Mouse (Mus musculus): ENCODE results near the gene Chil1.

DNA sequence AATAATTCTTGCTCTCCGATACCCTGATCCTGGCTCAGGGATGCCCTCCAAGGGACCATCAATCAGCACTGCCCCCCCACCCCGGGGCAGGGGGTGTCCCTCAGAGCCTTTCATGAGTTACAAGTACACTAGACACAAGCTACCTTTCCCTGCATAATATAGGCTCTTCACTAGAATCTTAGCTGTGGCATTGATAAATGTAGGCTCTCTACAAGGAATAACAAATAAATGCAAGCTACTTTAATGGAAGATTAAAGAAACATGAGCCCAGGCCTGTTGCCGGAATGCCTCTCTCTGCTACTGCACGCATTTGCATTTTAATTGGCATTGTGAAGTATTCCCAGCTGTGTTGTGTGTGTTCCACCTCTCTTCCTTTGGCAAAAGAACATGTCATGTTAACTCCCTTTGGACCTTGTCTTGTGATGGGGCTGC, 39.6 kb upstream of the Chil1 start:
- TF ChIP-seq ZC3H11A (IDR thresholded peaks at IDR 0.05; ENCODE audit: borderline replicate concordance, low read depth, low read length) (no peak), CHD2 (IDR thresholded peaks at IDR 0.05; ENCODE audit: low read depth, low read length) (no peak), MAFK (IDR thresholded peaks at IDR 0.05; ENCODE audit: insufficient read depth, low read depth, low read length) (no peak)

Data from ES-E14 (cell line).